Mouse (Mus musculus) thymus, postnatal 36 days (tissue): ENCODE results near the gene Nexn.
A peak's percentile ranks its signal among the peaks of the same experiment; 100 is the strongest.

Experiments
- DNase-seq, 2 experiments: peaks; one replicate each; pipeline ENCODE4 v3.0.0; 2022; ENCODE audit warnings: mixed read lengths in 2 of 2

Nexn gene

GRCm38 (mm10) chr3:152193177-152193576, 73.0 kb downstream of the Nexn start:
- DNase-seq: no peak

- DNase-seq: no peak
Measured at GRCm38 (mm10) chr3:152192238-152192931, 73.8 kb downstream of the Nexn start.

- DNase-seq: peak in 1 of 2 experiments; percentile 16
Measured at GRCm38 (mm10) chr3:152191791-152192237, 74.3 kb downstream of the Nexn start.

GRCm38 (mm10) chr3:152190679-152191477, 75.3 kb downstream of the Nexn start:
- no peak for DNase-seq

GRCm38 (mm10) chr3:152189306-152189705, 76.8 kb downstream of the Nexn start:
- DNase-seq: no peak
